Mouse (Mus musculus) stomach, postnatal 0 days (tissue): ENCODE results near the gene Tcf20.

Experiments used
- CTCF ChIP-seq: IDR thresholded peaks from 2 replicates; pipeline ENCODE4 v1.5.1; 2016; ENCODE audit warnings: antibody characterized with exemption, low read depth, mild to moderate bottlenecking, moderate library complexity
- EP300 ChIP-seq: optimal IDR thresholded peaks from 2 replicates; pipeline ENCODE3; 2016; ENCODE audit warnings: antibody characterized with exemption

GRCm38 (mm10) chr15:82889426-82889825, 98.2 kb downstream of the Tcf20 start:
- TF ChIP-seq CTCF (no peak), EP300 (no peak)
